Mouse (Mus musculus) liver, embryonic 16.5 days (tissue): ENCODE measurements around the gene Cyp46a1. TPM values are rescaled to one million over a fixed set of nuclear protein-coding genes. Genes with fewer than 3 reads are reported as not detected.

ENCODE experiments used
- ATAC-seq: fragments of 200-750 bp; cut with Nextera tagmentation; 2 replicates; pipeline ENCODE4 v1.8.0; 2017; ENCODE audit warnings: low read depth, mild to moderate bottlenecking, moderate number of reproducible peaks, moderate library complexity
- H3K27ac ChIP-seq: fragments of 300-500 bp; sonication (generic); 2 replicates; pipeline ENCODE4 v1.5.1; 2014; ENCODE audit warnings: mild to moderate bottlenecking, low read length
- H3K27me3 ChIP-seq: fragments of 300-500 bp; sonication (generic); 2 replicates; pipeline ENCODE4 v1.6.1; 2014; ENCODE audit warnings: low read depth, low read length, mixed read lengths; ENCODE audit not compliant: control insufficient read depth, insufficient read depth
- H3K36me3 ChIP-seq: fragments of 300-500 bp; sonication (generic); 2 replicates; pipeline ENCODE4 v1.6.1; 2014; ENCODE audit warnings: mild to moderate bottlenecking; ENCODE audit not compliant: control insufficient read depth, insufficient read depth
- H3K4me1 ChIP-seq: fragments of 300-500 bp; sonication (generic); 2 replicates; pipeline ENCODE4 v1.6.1; 2014; ENCODE audit warnings: low read depth, low read length, mixed read lengths; ENCODE audit not compliant: control insufficient read depth
- H3K4me2 ChIP-seq: fragments of 300-500 bp; sonication (generic); 2 replicates; pipeline ENCODE4 v1.6.1; 2014; ENCODE audit warnings: low read depth, low read length, mixed read lengths
- H3K4me3 ChIP-seq: fragments of 300-500 bp; sonication (generic); 2 replicates; pipeline ENCODE4 v1.5.1; 2014; ENCODE audit warnings: low read depth, mild to moderate bottlenecking, low read length
- H3K9ac ChIP-seq: fragments of 300-500 bp; sonication (generic); 2 replicates; pipeline ENCODE4 v1.6.1; 2014; ENCODE audit warnings: low read depth, low read length
- H3K9me3 ChIP-seq: fragments of 300-500 bp; sonication (generic); replicated peaks from 2 replicates; pipeline ENCODE4 v1.6.1; 2016; ENCODE audit warnings: low read length; ENCODE audit not compliant: control insufficient read depth
- WGBS: fragments of 180-500 bp; shearing (Covaris S2); extraction: QIAGEN DNeasy Blood & Tissue Kit; methylation state at CpG from one replicate; pipeline ENCODE4 v1.1.7; 2014; ENCODE audit not compliant: insufficient replicate concordance; 5-methylcytosine and 5-hydroxymethylcytosine counted together
- polyA plus RNA-seq: library from polyadenylated mRNA; unstranded; fragments of >200 nt; fragmentation: Nextera tagmentation; extraction: Ambion mirVana; gene quantifications from 2 replicates; pipeline ENCODE4 v1.2.1, GENCODE M21; 2015

Gene Cyp46a1
- polyA plus RNA-seq, 1 experiment from 2014 or later: 0.25 TPM

GRCm38 (mm10) chr12:108309116-108309794 lies 24.9 kb upstream of the Cyp46a1 start:
- Histone ChIP-seq H3K27me3 (peaks cover 26% of the 10 kb centered on the region), H3K9ac (no peak overlapping the region), H3K4me2 (no peak overlapping the region), H3K36me3 (no peaks in the 10 kb centered on the region), H3K4me1 (no peaks in the 10 kb centered on the region), H3K27ac (no peak overlapping the region), H3K9me3 (no peaks in the 10 kb centered on the region), H3K4me3 (no peak overlapping the region)
- no peak for ATAC-seq
- 20% methylated on average over 8 of the region's 8 CpGs for WGBS

GRCm38 (mm10) chr12:108310041-108310440 lies 24.1 kb upstream of the Cyp46a1 start:
- Histone ChIP-seq H3K9me3 (no peaks in the 10 kb centered on the region), H3K4me2 (no peak overlapping the region), H3K27ac (no peak overlapping the region), H3K4me1 (no peaks in the 10 kb centered on the region), H3K36me3 (no peaks in the 10 kb centered on the region), H3K9ac (no peak overlapping the region), H3K27me3 (peaks cover 21% of the 10 kb centered on the region), H3K4me3 (no peak overlapping the region)
- no peak for ATAC-seq
- WGBS: 63% methylated on average over 4 of the region's 4 CpGs

- H3K27me3 ChIP-seq: peaks cover 17% of the 10 kb centered on the region
- no peak overlapping the region for H3K4me2 ChIP-seq
- WGBS: 54% methylated on average over 7 of the region's 7 CpGs
- no peak overlapping the region for H3K4me3 ChIP-seq
- ATAC-seq: no peak
- H3K9me3 ChIP-seq: no peaks in the 10 kb centered on the region
- H3K4me1 ChIP-seq: no peaks in the 10 kb centered on the region
- no peaks in the 10 kb centered on the region for H3K36me3 ChIP-seq
- H3K9ac ChIP-seq: no peak overlapping the region
- no peak overlapping the region for H3K27ac ChIP-seq
These were observed 23.6 kb upstream of the Cyp46a1 start for GRCm38 (mm10) chr12:108310456-108311027.

- H3K4me2 ChIP-seq: no peak overlapping the region
- H3K4me1 ChIP-seq: no peaks in the 10 kb centered on the region
- WGBS: 77% methylated on average over 27 of the region's 27 CpGs
- no peak overlapping the region for H3K9ac ChIP-seq
- no peaks in the 10 kb centered on the region for H3K36me3 ChIP-seq
- peaks cover 17% of the 10 kb centered on the region for H3K27me3 ChIP-seq
- no peaks in the 10 kb centered on the region for H3K9me3 ChIP-seq
- no peak overlapping the region for H3K27ac ChIP-seq
- no peak for ATAC-seq
- H3K4me3 ChIP-seq: no peak overlapping the region
These were observed 22.4 kb upstream of the Cyp46a1 start for GRCm38 (mm10) chr12:108311741-108312290.

GRCm38 (mm10) chr12:108312432-108312851 lies 21.7 kb upstream of the Cyp46a1 start:
- H3K9me3 ChIP-seq: no peaks in the 10 kb centered on the region
- H3K36me3 ChIP-seq: no peaks in the 10 kb centered on the region
- ATAC-seq: peak; percentile 51; the same call in 1 of the 2 replicates
- peaks cover 19% of the 10 kb centered on the region for H3K27me3 ChIP-seq
- no peak overlapping the region for H3K4me2 ChIP-seq
- H3K4me3 ChIP-seq: no peak overlapping the region
- H3K9ac ChIP-seq: no peak overlapping the region
- WGBS: 45% methylated on average over 6 of the region's 6 CpGs
- no peak overlapping the region for H3K27ac ChIP-seq
- no peaks in the 10 kb centered on the region for H3K4me1 ChIP-seq

- WGBS: 80% methylated on average over 1 of the region's 1 CpGs
- H3K27me3 ChIP-seq: peaks cover 28% of the 10 kb centered on the region
These were observed 20.9 kb upstream of the Cyp46a1 start for GRCm38 (mm10) chr12:108313244-108313772.

GRCm38 (mm10) chr12:108315818-108316217 lies 18.4 kb upstream of the Cyp46a1 start:
- Histone ChIP-seq H3K9ac (no peak overlapping the region), H3K27ac (no peak overlapping the region), H3K4me3 (no peak overlapping the region), H3K27me3 (peaks cover 50% of the 10 kb centered on the region), H3K4me2 (no peak overlapping the region), H3K4me1 (no peaks in the 10 kb centered on the region), H3K9me3 (no peaks in the 10 kb centered on the region), H3K36me3 (no peaks in the 10 kb centered on the region)
- ATAC-seq: no peak
- 25% methylated on average over 10 of the region's 10 CpGs for WGBS

More at GRCm38 (mm10) chr12:108313244-108313772, 20.9 kb upstream of the Cyp46a1 start:
- H3K36me3 ChIP-seq: no peaks in the 10 kb centered on the region
- H3K4me3 ChIP-seq: no peak overlapping the region
- H3K4me1 ChIP-seq: no peaks in the 10 kb centered on the region
- no peak for ATAC-seq
- H3K9me3 ChIP-seq: no peaks in the 10 kb centered on the region
- no peak overlapping the region for H3K27ac ChIP-seq
- H3K4me2 ChIP-seq: no peak overlapping the region
- no peak overlapping the region for H3K9ac ChIP-seq

- H3K4me3 ChIP-seq: no peak overlapping the region
- H3K27me3 ChIP-seq: peaks cover 50% of the 10 kb centered on the region
- H3K27ac ChIP-seq: no peak overlapping the region
- no peaks in the 10 kb centered on the region for H3K4me1 ChIP-seq
- H3K9me3 ChIP-seq: no peaks in the 10 kb centered on the region
- ATAC-seq: no peak
- no peak overlapping the region for H3K4me2 ChIP-seq
- H3K9ac ChIP-seq: no peak overlapping the region
- 28% methylated on average over 6 of the region's 6 CpGs for WGBS
- no peaks in the 10 kb centered on the region for H3K36me3 ChIP-seq
These were observed 17.5 kb upstream of the Cyp46a1 start for GRCm38 (mm10) chr12:108316655-108317054.

GRCm38 (mm10) chr12:108317201-108317738 lies 16.9 kb upstream of the Cyp46a1 start:
- no peak overlapping the region for H3K4me2 ChIP-seq
- peaks cover 50% of the 10 kb centered on the region for H3K27me3 ChIP-seq
- H3K9ac ChIP-seq: no peak overlapping the region
- ATAC-seq: no peak
- WGBS: 9% methylated on average over 9 of the region's 9 CpGs
- H3K4me1 ChIP-seq: no peaks in the 10 kb centered on the region
- no peak overlapping the region for H3K27ac ChIP-seq
- H3K4me3 ChIP-seq: no peak overlapping the region
- no peaks in the 10 kb centered on the region for H3K9me3 ChIP-seq
- no peaks in the 10 kb centered on the region for H3K36me3 ChIP-seq
